ENCODE assay signal across 8 mouse cellular contexts in the genomic region with DNA sequence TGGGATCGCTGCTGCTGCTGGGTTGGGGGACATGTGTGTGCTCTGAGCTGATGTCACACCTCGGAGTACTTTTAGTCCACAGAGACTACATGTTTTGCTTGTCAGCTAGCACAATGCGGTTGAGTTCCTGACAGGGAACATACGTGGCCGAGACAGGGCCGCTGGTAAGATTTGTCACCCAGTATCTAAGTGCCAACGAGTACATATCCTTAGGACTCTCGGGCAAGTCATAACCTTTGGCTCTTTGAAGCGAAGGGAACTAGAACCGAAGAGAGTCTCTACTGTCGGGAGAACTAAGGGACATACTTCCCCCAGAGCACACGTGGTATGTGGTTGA. TPM values are rescaled to one million over a fixed set of nuclear protein-coding genes. Genes with fewer than 3 reads are reported as not detected.
DNase-seq lines count a peak whose midpoint lies in the region; ATAC-seq and TF ChIP-seq lines count a peak whose summit lies in the region.

No protein-coding gene starts in this region.

- peaks cover 2% of the 10 kb centered on the region; the same call in 1 of the 2 replicates for H3K4me1 ChIP-seq in heart, adult 2 months (ENCODE audit: control insufficient read depth, insufficient read depth, low read length)
- peaks cover 23% of the 10 kb centered on the region for H3K4me1 ChIP-seq in midbrain, embryonic 13.5 days (replicated peaks)

- intact Hi-C loops in heart, adult 2 months (cut with DNase I): loop anchor here (2.0 kb wide), 1 partner anchor 64 kb away; the partner anchor contains the start of genes BC055324 and Mettl18
- intact Hi-C loops in heart, postnatal 14 days (cut with DNase I): loop anchor here (5.0 kb wide), 1 partner anchor 67 kb away; no protein-coding TSS in a partner anchor

- WGBS in heart, adult 2 months: 2% methylated on average over 12 of the region's 12 CpGs
- 9% methylated on average over 12 of the region's 12 CpGs for WGBS in midbrain, embryonic 13.5 days

- no peaks in the 10 kb centered on the region for H3K9me3 ChIP-seq in midbrain, embryonic 13.5 days

- no peak for TF ChIP-seq CTCF in heart, adult 2 months (IDR thresholded peaks at IDR 0.05)

- DNase-seq in heart, adult 2 months: no peak
- no peak for DNase-seq in heart, postnatal 14 days
- peak; percentile 51 for DNase-seq in 416B (ENCODE audit: low read depth)
- peak; percentile 69 for DNase-seq in induced T-regulatory cell, adult 2 months (ENCODE audit: low read depth)
- DNase-seq in layer of hippocampus, adult 9-10 months (ENCODE audit: low spot score): no peak
- DNase-seq in embryo, embryonic 10.5 days (ENCODE audit: low spot score): no peak

- peaks cover 2% of the 10 kb centered on the region; the same call in 1 of the 2 replicates for H3K36me3 ChIP-seq in heart, adult 2 months (ENCODE audit: control insufficient read depth, insufficient read depth, low read length)
- peaks cover 20% of the 10 kb centered on the region for H3K36me3 ChIP-seq in midbrain, embryonic 13.5 days

- TF ChIP-seq POLR2A in heart, adult 2 months (IDR thresholded peaks at IDR 0.05; ENCODE audit: insufficient read depth, low read depth, low read length): no peak

- ATAC-seq in common myeloid progenitor, adult 5-6 weeks (replicated peaks; ENCODE audit: low read depth, poor library complexity, severe bottlenecking): peak; percentile 26
- no peak; the same call in none of the 2 replicates for ATAC-seq in midbrain, embryonic 13.5 days

- no peaks in the 10 kb centered on the region for H3K27me3 ChIP-seq in heart, adult 2 months (ENCODE audit: control insufficient read depth, insufficient read depth, low read length)
- no peaks in the 10 kb centered on the region for H3K27me3 ChIP-seq in midbrain, embryonic 13.5 days

- peak overlapping the region; percentile 89 for H3K9ac ChIP-seq in heart, adult 2 months (ENCODE audit: low read depth, low read length)
- H3K9ac ChIP-seq in midbrain, embryonic 13.5 days (replicated peaks): peak overlapping the region; percentile 95

- peak overlapping the region; percentile 89 for H3K4me2 ChIP-seq in midbrain, embryonic 13.5 days (replicated peaks)

- peak overlapping the region; percentile 95 for H3K27ac ChIP-seq in heart, adult 2 months
- H3K27ac ChIP-seq in midbrain, embryonic 13.5 days: no peak overlapping the region

- H3K4me3 ChIP-seq in heart, adult 2 months: peak overlapping the region; percentile 93
- H3K4me3 ChIP-seq in midbrain, embryonic 13.5 days (replicated peaks): peak overlapping the region; percentile 95

- H3K79me2 ChIP-seq in heart, adult 2 months (replicated peaks; ENCODE audit: control insufficient read depth, insufficient read depth, low read length): 0 out of 2 replicates have a peak, but pooled peaks cover 2% of the 10 kb centered on the region

- TF ChIP-seq EP300 in heart, adult 2 months (IDR thresholded peaks at IDR 0.05; ENCODE audit: insufficient read depth, low read depth, low read length): no peak

RNA-seq across cellular contexts. Expression of gene Scyl3, which starts 1.5 kb away (rescaled TPM):
- total RNA-seq in heart, adult 2 months (2021): 1 to 10 TPM; 4.3 to 5.3 TPM
- 3.4 and 6.0 TPM in 2 replicates for polyA plus RNA-seq in heart, adult 2 months (2012; rRNA removed)
- total RNA-seq in heart, postnatal 14 days (2021): 1 to 10 TPM; 6.8 to 9.2 TPM
- total RNA-seq in common myeloid progenitor, adult 5-6 weeks (2017): 12.9 and 26.4 TPM in 2 replicates
- 16.1 and 20.7 TPM in 2 replicates for polyA plus RNA-seq in midbrain, embryonic 13.5 days (2015; fragmentation: Nextera tagmentation; extraction: Ambion mirVana)

Comparison
In these comparisons a context has a peak if more than half of its experiments do, and no peak if none do; other contexts are left out.
1. DNase-seq: peak in 416B (single experiment) and induced T-regulatory cell, adult 2 months (single experiment); none in heart, adult 2 months (0 of 2), heart, postnatal 14 days (0 of 2), layer of hippocampus, adult 9-10 months (single experiment) and embryo, embryonic 10.5 days (single experiment).